Mouse (Mus musculus) spleen, adult 2 months (tissue): ENCODE results near the gene Wdr72. TPM values are rescaled to one million over a fixed set of nuclear protein-coding genes. Genes with fewer than 3 reads are reported as not detected.

Experiments
- DNase-seq, 2 experiments: peaks; one replicate each; pipeline versions ENCODE4 v3.0.0 to v3.0.0-alpha.2; 2012 to 2021; ENCODE audit warnings: low spot score in 2 of 2, low read depth in 1 of 2
- H3K27ac ChIP-seq: fragments of 200-500 bp; 2 replicates; pipeline ENCODE4 v1.5.1; 2012; ENCODE audit warnings: low read length, inconsistent platforms; ENCODE audit not compliant: insufficient read depth
- H3K27me3 ChIP-seq: fragments of 200-500 bp; 2 replicates; pipeline ENCODE4 v1.6.1; 2012; ENCODE audit warnings: mild to moderate bottlenecking, moderate library complexity, low read length, inconsistent platforms; ENCODE audit not compliant: control insufficient read depth, insufficient read depth
- H3K36me3 ChIP-seq: fragments of 200-500 bp; 2 replicates; pipeline ENCODE4 v1.6.1; 2012; ENCODE audit warnings: mild to moderate bottlenecking, low read length, inconsistent platforms; ENCODE audit not compliant: control insufficient read depth, insufficient read depth
- H3K4me1 ChIP-seq: fragments of 200-500 bp; 2 replicates; pipeline ENCODE4 v1.6.1; 2011; ENCODE audit warnings: inconsistent platforms; ENCODE audit not compliant: control insufficient read depth, insufficient read depth, insufficient read length
- H3K4me3 ChIP-seq: fragments of 200-500 bp; 2 replicates; pipeline ENCODE4 v1.5.1; 2011; ENCODE audit warnings: mild to moderate bottlenecking, inconsistent platforms; ENCODE audit not compliant: insufficient read depth, insufficient read length; ENCODE audit errors: extremely low read depth
- CTCF ChIP-seq: fragments of 200-500 bp; IDR thresholded peaks from 2 replicates; pipeline ENCODE4 v1.5.1; 2011; ENCODE audit warnings: mild to moderate bottlenecking, inconsistent platforms; ENCODE audit not compliant: insufficient read depth, insufficient read length, insufficient replicate concordance; ENCODE audit errors: extremely low read depth
- POLR2A ChIP-seq: fragments of 200-500 bp; IDR thresholded peaks from 2 replicates; pipeline ENCODE4 v1.6.1; 2011; ENCODE audit warnings: low read depth, low read length, inconsistent platforms
- WGBS: fragments of 180-500 bp; shearing (Covaris S2); methylation state at CpG from one replicate; pipeline ENCODE4 v1.1.7; 2018; 5-methylcytosine and 5-hydroxymethylcytosine counted together
- polyA plus RNA-seq: library from polyadenylated mRNA; depleted of rRNA; stranded (reverse); fragments of >200 nt; gene quantifications from 2 replicates; pipeline ENCODE4 v1.2.3, GENCODE M21; 2012

Wdr72 gene
- polyA plus RNA-seq, 1 experiment = not detected

DNA sequence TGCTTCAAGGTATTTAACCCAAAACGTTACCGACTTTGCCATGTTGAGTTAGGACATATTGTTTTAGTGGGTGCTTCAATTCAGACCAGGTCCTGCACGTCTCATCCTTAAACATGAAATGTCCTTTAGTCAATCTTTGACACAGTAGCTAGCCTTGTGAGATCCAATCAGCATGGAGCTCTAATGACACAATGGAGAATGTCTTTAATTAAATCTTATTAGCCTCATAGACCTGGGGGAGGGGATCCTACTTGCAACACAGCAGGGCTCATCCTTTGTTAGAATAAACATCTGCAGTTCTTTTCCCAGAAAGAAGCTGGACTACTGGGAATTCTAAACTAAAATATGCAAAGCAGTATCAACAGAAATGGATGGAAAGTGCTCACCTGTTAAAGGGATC lies 171.9 kb downstream of the Wdr72 start:
- TF ChIP-seq CTCF = no peak
- no peak for TF ChIP-seq POLR2A
- Histone ChIP-seq H3K27ac (no peak overlapping the region), H3K4me3 (no peak overlapping the region), H3K36me3 (no peaks in the 10 kb centered on the region), H3K27me3 (no peaks in the 10 kb centered on the region), H3K4me1 (no peaks in the 10 kb centered on the region)
- no peak for DNase-seq
- WGBS = 63% methylated on average over 3 of the region's 3 CpGs

DNA sequence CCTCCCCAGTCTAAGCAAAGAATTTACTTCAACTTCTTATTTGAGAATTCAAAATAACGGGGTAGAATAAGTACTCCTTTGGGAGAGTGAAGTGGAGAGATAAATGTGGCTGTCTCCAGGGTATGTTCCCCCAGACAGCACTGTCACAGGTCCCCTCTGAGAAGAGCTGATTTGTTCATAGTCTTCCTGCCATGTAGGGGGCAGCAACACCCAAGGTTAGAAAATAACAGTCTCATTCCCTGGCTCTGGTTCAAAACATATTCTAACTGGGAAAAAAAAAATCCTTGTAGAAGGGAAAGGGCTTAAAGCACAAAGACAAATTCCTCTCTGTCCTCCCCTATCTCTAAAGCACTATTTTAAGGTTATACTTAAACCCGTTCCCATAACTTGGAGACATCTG lies 176.1 kb downstream of the Wdr72 start:
- no peak for DNase-seq
- WGBS = 60% methylated on average over 2 of the region's 2 CpGs
- Histone ChIP-seq H3K27me3 (no peaks in the 10 kb centered on the region), H3K4me1 (no peaks in the 10 kb centered on the region), H3K27ac (no peak overlapping the region), H3K4me3 (no peak overlapping the region), H3K36me3 (no peaks in the 10 kb centered on the region)
- TF ChIP-seq CTCF = no peak
- no peak for TF ChIP-seq POLR2A

DNA sequence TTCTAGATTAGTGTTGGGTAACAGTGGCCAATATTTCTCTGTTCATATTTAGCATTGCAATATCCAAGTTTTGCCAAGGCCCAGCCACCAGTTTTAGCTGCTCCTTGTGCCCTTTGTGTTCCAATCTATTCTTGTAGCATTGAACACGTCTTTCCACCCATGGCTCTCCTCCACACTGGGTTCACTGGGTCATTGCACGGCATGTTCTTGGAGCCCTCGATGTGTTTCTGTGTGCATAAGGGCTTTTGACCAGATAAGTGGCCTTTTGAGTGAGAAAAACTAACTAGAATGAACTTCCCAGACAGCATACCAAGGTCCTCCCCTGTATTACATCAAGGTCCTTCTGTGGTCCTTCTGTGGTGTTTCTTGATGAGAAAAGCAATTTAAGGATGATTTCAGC lies 184.3 kb downstream of the Wdr72 start:
- WGBS = 77% methylated on average over 3 of the region's 3 CpGs
- Histone ChIP-seq H3K4me1 (no peaks in the 10 kb centered on the region), H3K27ac (no peak overlapping the region), H3K36me3 (no peaks in the 10 kb centered on the region), H3K27me3 (no peaks in the 10 kb centered on the region), H3K4me3 (no peak overlapping the region)
- no peak for DNase-seq
- TF ChIP-seq CTCF = no peak
- no peak for TF ChIP-seq POLR2A

- TF ChIP-seq CTCF (no peak), POLR2A (no peak)
- H3K27ac ChIP-seq = no peak overlapping the region
- no peak for DNase-seq
- 66% methylated on average over 1 of the region's 1 CpGs for WGBS
- no peaks in the 10 kb centered on the region for H3K27me3 ChIP-seq
- no peaks in the 10 kb centered on the region for H3K4me1 ChIP-seq
- H3K4me3 ChIP-seq = no peak overlapping the region
- no peaks in the 10 kb centered on the region for H3K36me3 ChIP-seq
These were observed 208.6 kb downstream of the Wdr72 start for GRCm38 (mm10) chr9:74318771-74319170.

DNA sequence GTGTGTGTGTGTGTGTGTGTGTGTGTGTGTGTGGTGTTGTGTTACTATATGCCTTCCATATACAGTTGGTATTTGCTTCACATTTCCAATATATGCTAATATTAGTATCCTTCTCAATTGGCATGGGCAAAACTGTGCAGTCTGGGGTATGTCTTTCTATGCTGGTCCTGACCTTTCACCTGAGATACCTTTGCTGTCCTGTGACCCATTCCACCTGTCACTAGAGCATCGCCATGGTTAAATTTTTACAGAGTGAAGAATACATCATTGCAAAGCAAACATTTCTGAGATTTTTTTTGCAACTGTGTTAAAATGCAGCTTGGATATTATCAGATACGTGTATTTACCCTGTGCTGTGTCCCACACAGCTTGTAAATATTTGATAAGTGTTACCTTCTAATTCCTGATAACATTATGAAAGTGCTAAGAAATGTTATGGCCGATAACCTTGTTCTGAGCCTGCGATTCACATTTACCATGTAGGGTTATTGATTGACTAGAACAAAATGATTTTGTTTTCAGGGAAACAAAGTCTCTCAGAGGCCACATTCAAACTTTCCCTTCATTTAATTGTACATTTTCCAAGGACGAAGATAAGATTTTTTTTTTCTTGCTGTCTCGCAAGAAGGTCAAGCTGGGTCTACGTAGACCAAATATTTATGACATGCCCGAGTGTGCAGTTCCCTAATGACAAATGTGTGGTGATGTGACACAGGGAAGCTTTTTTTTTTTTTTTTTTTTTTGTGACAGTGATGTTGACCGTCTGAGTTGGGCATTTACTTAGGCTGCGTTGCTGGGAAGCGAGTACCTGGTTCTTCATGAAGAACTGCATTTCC lies 214.2 kb downstream of the Wdr72 start:
- no peak overlapping the region for H3K27ac ChIP-seq
- H3K27me3 ChIP-seq = no peaks in the 10 kb centered on the region
- WGBS = 82% methylated on average over 11 of the region's 11 CpGs
- H3K36me3 ChIP-seq = no peaks in the 10 kb centered on the region
- no peak overlapping the region for H3K4me3 ChIP-seq
- H3K4me1 ChIP-seq = no peaks in the 10 kb centered on the region
- no peak for DNase-seq
- TF ChIP-seq POLR2A (no peak), CTCF (no peak)

GRCm38 (mm10) chr9:74324925-74325295 lies 214.8 kb downstream of the Wdr72 start:
- no peaks in the 10 kb centered on the region for H3K27me3 ChIP-seq
- no peaks in the 10 kb centered on the region for H3K36me3 ChIP-seq
- TF ChIP-seq POLR2A (no peak), CTCF (no peak)
- H3K4me1 ChIP-seq = no peaks in the 10 kb centered on the region
- no peak overlapping the region for H3K4me3 ChIP-seq
- 82% methylated on average over 3 of the region's 3 CpGs for WGBS
- H3K27ac ChIP-seq = no peak overlapping the region
- no peak for DNase-seq

- no peak overlapping the region for H3K27ac ChIP-seq
- no peaks in the 10 kb centered on the region for H3K27me3 ChIP-seq
- TF ChIP-seq POLR2A = no peak
- no peak for TF ChIP-seq CTCF
- WGBS = 81% methylated on average over 1 of the region's 1 CpGs
- no peak overlapping the region for H3K4me3 ChIP-seq
- no peaks in the 10 kb centered on the region for H3K36me3 ChIP-seq
- no peaks in the 10 kb centered on the region for H3K4me1 ChIP-seq
- DNase-seq = no peak
These were observed 215.8 kb downstream of the Wdr72 start for GRCm38 (mm10) chr9:74325981-74326380.
